Mouse (Mus musculus) embryonic facial prominence, embryonic 15.5 days (tissue): ENCODE results near the gene Slc22a14. TPM values are rescaled to one million over a fixed set of nuclear protein-coding genes. Genes with fewer than 3 reads are reported as not detected.

Source experiments
- ATAC-seq: fragments of 200-750 bp; cut with Nextera tagmentation; 2 replicates; pipeline ENCODE4 v1.8.0; 2017; ENCODE audit warnings: low read depth, moderate TSS enrichment; ENCODE audit not compliant: insufficient number of reproducible peaks, low FRiP score, low TSS enrichment
- H3K27ac ChIP-seq: fragments of 300-500 bp; sonication (generic); replicated peaks from 2 replicates; pipeline ENCODE4 v1.5.1; 2015; ENCODE audit warnings: mild to moderate bottlenecking, inconsistent platforms
- H3K27me3 ChIP-seq: fragments of 300-500 bp; sonication (generic); 2 replicates; pipeline ENCODE4 v1.6.1; 2015; ENCODE audit warnings: inconsistent platforms
- H3K36me3 ChIP-seq: fragments of 300-500 bp; sonication (generic); 2 replicates; pipeline ENCODE4 v1.6.1; 2015; ENCODE audit warnings: mild to moderate bottlenecking, inconsistent platforms
- H3K4me1 ChIP-seq: fragments of 300-500 bp; sonication (generic); 2 replicates; pipeline ENCODE4 v1.6.1; 2015; ENCODE audit warnings: inconsistent platforms
- H3K4me2 ChIP-seq: fragments of 300-500 bp; sonication (generic); replicated peaks from 2 replicates; pipeline ENCODE4 v1.6.1; 2015; ENCODE audit warnings: mild to moderate bottlenecking, inconsistent platforms
- H3K4me3 ChIP-seq: fragments of 300-500 bp; sonication (generic); replicated peaks from 2 replicates; pipeline ENCODE4 v1.5.1; 2015; ENCODE audit warnings: mild to moderate bottlenecking, inconsistent platforms
- H3K9ac ChIP-seq: fragments of 300-500 bp; sonication (generic); 2 replicates; pipeline ENCODE4 v1.6.1; 2015; ENCODE audit warnings: inconsistent platforms
- H3K9me3 ChIP-seq: fragments of 300-500 bp; sonication (generic); replicated peaks from 2 replicates; pipeline ENCODE4 v1.6.1; 2016; ENCODE audit warnings: inconsistent platforms
- WGBS: fragments of 180-500 bp; shearing (Covaris S2); methylation state at CpG from one replicate; pipeline ENCODE4 v1.1.7; 2015; 5-methylcytosine and 5-hydroxymethylcytosine counted together
- polyA plus RNA-seq: library from polyadenylated mRNA; unstranded; fragments of >200 nt; fragmentation: Nextera tagmentation; extraction: Ambion mirVana; gene quantifications from 2 replicates; pipeline ENCODE4 v1.2.1, GENCODE M21; 2015

Gene Slc22a14
- polyA plus RNA-seq, 1 experiment from 2014 or later = 0.08 TPM

DNA sequence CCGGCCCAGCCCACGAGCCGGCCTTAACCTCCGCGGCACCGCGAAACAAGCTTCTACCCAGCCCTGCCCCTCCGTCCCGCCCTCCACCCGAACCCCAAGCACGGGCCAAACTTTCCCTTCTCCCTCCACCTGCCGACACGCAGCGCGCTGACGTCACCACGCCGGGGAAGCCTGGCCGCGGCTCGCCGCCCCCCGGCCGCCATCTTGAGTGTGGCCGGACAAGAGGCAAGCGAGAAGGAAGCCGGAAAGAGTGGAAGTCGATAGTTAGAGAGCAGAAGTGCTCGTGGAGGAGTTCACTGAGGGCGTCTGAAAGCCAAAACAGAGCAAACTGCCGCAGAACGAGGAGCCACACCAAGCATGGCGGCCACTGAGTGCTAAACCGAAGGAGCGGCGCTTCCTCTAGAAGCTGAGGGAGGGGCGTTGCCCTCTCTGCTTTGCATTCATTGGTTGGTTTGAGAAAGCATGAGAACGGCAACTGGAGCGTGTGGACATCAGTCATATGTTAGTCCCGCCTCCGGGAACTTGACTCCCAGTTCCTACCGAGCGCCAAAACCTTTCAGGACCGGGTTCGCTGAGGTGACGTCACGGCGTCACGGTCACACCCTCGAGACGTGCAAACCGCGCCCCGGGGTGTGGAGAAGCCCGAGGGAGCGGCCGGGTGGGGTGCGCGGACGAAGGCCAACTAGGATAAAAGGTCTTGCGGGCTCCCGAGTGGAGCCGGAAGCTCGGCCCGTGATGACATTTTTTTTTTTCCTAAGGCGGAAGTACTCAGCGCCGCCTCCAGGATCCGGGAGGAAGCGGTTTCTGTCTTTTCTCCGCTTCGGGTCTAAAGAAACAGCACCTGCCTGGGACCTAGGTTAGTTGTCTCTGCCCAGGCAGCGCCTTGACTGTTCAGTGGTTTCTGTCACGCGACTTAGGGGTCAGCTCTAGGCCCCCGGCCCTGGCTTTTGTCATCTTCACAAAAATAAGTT lies 42.8 kb downstream of the Slc22a14 start, which contains the start of gene Oxsr1:
TSS of gene Oxsr1 (minus strand) at position 139 of the 971 bp plus-strand sequence.
- Histone ChIP-seq H3K4me1 (peaks cover 14% of the 10 kb centered on the region), H3K4me2 (peak within 1 kb of the TSS; percentile 98), H3K9ac (peak within 1 kb of the TSS; percentile 79), H3K36me3 (no peaks in the 10 kb centered on the region), H3K27me3 (no peaks in the 10 kb centered on the region), H3K27ac (peak within 1 kb of the TSS; percentile 94), H3K4me3 (peak within 1 kb of the TSS; percentile 94), H3K9me3 (no peaks in the 10 kb centered on the region)
- under 1% methylated on average over 76 of the region's 76 CpGs for WGBS
- ATAC-seq = peak; percentile 98

DNA sequence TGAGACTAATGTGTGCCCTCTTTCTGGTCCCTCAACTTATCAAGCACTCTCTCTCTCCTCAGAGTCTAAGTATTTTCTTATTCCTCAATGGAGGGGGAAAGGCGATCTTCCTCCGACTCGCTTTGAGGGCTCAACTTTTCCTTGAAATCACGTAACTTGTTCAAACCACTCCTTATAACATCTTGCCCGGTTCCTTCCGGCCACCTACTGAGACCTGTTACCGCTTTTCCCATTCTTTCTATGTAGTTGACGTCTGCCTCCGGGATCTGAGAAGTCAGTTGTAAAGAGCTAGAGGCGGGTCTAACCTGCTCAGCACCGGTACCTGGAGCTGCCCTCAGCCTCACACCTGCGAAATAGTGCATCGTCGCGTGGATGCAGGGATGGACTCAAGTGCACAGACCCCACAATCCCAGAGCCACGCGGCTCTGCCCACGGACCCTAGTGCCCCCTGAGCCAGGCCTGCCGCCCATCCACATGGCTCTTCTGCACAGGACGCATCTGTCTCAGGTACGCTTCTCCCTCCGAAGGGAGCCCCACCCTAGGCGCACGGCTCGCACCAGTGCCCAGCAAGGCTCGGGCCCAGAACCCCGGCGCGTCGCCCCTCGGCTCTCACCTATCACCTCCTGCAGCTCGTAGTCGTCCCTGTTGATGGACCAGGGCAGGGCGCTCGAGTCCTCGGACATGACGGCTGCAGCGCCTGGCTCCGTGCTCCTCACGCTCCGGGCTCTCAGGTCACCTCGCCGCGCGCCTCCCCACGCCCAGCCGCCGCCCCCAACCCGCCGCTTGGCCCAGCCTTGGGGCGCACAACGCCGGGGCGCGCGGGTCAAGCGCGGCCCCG lies 43.7 kb downstream of the Slc22a14 start:
- peak; percentile 18 for ATAC-seq
- peak overlapping the region; percentile 98 for H3K4me2 ChIP-seq
- under 1% methylated on average over 58 of the region's 59 CpGs for WGBS
- H3K27ac ChIP-seq = peak overlapping the region; percentile 94
- no peaks in the 10 kb centered on the region for H3K9me3 ChIP-seq
- H3K4me3 ChIP-seq = peak overlapping the region; percentile 94
- H3K9ac ChIP-seq = peak overlapping the region; percentile 79
- peaks cover 14% of the 10 kb centered on the region for H3K4me1 ChIP-seq
- H3K36me3 ChIP-seq = no peaks in the 10 kb centered on the region
- H3K27me3 ChIP-seq = no peaks in the 10 kb centered on the region

DNA sequence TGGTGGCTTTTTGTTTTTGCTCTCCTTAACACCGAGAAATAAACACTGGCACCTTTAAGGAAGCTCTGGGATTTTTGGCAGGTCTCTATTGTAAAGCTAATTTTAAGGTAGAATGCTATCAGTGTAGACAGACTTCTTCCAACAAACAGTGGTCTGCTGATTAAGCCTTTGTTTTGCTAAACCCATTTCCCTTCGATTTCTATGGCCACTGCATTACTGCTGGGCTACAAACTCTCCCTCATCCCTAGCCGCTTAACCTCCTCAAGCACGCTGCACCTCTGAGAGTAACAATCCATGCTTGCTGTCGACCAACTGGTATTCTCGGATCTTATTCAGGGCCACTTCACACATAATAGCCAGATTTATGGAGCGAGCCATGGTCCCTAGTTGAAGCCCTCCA lies 44.4 kb downstream of the Slc22a14 start:
- H3K4me1 ChIP-seq = peaks cover 14% of the 10 kb centered on the region
- 13% methylated on average over 7 of the region's 7 CpGs for WGBS
- H3K9me3 ChIP-seq = no peaks in the 10 kb centered on the region
- H3K9ac ChIP-seq = peak overlapping the region; percentile 79; the same call in 1 of the 2 replicates
- H3K4me2 ChIP-seq = peak overlapping the region; percentile 98
- H3K27me3 ChIP-seq = no peaks in the 10 kb centered on the region
- ATAC-seq = no peak
- H3K4me3 ChIP-seq = peak overlapping the region; percentile 94
- H3K27ac ChIP-seq = no peak overlapping the region
- H3K36me3 ChIP-seq = no peaks in the 10 kb centered on the region

DNA sequence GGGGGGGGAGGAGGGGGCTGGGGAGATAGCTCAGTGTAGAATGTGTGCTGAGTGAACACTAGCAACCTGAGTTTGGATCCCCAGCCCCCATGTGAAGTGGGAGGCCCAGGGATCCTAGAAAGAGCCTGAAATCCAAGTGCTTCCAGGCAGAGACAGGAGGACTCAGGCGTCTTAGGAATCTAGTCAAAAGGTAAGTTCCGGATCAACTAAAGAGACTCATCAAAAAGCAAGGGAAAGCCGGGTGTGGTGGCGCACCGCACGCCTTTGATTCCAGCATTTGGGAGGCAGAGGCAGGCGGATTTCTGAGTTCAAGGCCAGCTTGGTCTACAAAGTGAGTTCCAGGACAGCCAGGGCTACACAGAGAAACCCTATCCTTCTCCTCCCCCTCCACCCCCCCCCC lies 44.9 kb downstream of the Slc22a14 start:
- 86% methylated on average over 7 of the region's 7 CpGs for WGBS
- H3K27ac ChIP-seq = no peak overlapping the region
- peak overlapping the region; percentile 98; the same call in 1 of the 2 replicates for H3K4me2 ChIP-seq
- H3K9ac ChIP-seq = no peak overlapping the region
- no peaks in the 10 kb centered on the region for H3K36me3 ChIP-seq
- no peak for ATAC-seq
- no peaks in the 10 kb centered on the region for H3K27me3 ChIP-seq
- H3K9me3 ChIP-seq = no peaks in the 10 kb centered on the region
- no peak overlapping the region for H3K4me3 ChIP-seq
- peaks cover 14% of the 10 kb centered on the region for H3K4me1 ChIP-seq

DNA sequence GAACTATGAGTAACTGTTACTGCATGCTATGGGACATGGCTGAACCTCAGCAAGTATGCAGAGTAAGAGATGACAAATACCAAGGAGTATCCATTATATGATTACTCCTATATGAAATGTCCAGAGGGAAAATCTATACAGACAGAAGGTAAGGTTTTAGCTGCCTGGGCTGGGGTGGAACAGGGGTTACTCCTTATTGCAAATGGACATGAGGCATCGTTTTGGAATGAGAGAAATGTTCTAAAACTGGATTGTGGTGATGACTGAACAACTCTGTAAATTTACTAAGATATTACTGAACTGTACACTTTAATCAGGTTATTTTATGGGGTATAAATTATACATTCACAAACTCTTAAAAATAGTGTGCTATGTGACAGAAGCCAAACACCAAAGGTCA lies 46.5 kb downstream of the Slc22a14 start:
- Histone ChIP-seq H3K4me2 (no peak overlapping the region), H3K4me1 (peaks cover 14% of the 10 kb centered on the region)
- ATAC-seq = no peak

DNA sequence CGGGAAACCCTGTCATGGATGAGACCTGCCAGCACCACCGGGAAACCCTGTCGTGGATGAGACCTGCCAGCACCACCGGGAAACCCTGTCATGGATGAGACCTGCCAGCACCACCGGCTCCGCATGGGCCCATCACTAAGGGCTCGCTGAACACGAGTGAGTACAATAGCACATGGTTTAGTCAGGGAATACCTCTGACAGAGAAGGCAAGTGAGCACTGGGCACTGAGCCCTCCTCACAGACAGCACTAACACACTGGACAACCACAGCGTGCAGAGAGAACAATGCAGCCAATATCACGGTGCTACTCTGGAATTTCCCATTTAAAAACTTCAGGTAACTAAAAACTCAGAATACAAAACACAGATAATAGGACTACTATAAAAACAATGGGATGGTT lies 52.3 kb downstream of the Slc22a14 start:
- Histone ChIP-seq H3K36me3 (no peaks in the 10 kb centered on the region), H3K27ac (no peak overlapping the region), H3K4me2 (no peak overlapping the region), H3K9ac (no peak overlapping the region), H3K9me3 (no peaks in the 10 kb centered on the region), H3K27me3 (no peaks in the 10 kb centered on the region), H3K4me1 (no peaks in the 10 kb centered on the region), H3K4me3 (no peak overlapping the region)
- 92% methylated on average over 10 of the region's 10 CpGs for WGBS
- no peak for ATAC-seq

More for the DNA sequence above, 46.5 kb downstream of the Slc22a14 start:
- Histone ChIP-seq H3K27ac (no peak overlapping the region), H3K9ac (no peak overlapping the region), H3K27me3 (no peaks in the 10 kb centered on the region), H3K36me3 (no peaks in the 10 kb centered on the region), H3K4me3 (no peak overlapping the region), H3K9me3 (no peaks in the 10 kb centered on the region)
- WGBS = 86% methylated on average over 1 of the region's 1 CpGs

DNA sequence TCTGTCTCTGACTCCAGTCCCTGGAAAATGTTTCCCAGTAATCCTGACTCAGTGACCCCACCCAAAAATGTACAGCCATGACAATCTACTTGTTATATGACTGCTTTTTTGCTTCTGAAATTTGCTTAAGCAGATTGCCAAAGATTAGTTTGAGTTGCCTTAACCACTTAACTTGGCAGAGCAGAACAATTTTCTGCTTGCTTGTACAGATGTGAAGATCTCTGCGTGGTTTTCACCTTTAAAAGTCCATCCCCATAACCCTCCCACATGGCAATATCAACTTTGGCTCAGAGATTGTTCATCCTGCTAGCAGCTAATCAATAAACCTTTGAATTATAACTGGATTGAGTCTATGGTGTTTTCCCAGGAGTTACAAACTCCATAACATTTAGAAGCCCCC lies 56.3 kb downstream of the Slc22a14 start:
- WGBS = 93% methylated on average over 1 of the region's 1 CpGs
- ATAC-seq = no peak
- no peak overlapping the region for H3K4me2 ChIP-seq
- no peaks in the 10 kb centered on the region for H3K27me3 ChIP-seq
- H3K4me1 ChIP-seq = no peaks in the 10 kb centered on the region
- H3K27ac ChIP-seq = no peak overlapping the region
- no peaks in the 10 kb centered on the region for H3K9me3 ChIP-seq
- H3K4me3 ChIP-seq = no peak overlapping the region
- no peak overlapping the region for H3K9ac ChIP-seq
- H3K36me3 ChIP-seq = no peaks in the 10 kb centered on the region

DNA sequence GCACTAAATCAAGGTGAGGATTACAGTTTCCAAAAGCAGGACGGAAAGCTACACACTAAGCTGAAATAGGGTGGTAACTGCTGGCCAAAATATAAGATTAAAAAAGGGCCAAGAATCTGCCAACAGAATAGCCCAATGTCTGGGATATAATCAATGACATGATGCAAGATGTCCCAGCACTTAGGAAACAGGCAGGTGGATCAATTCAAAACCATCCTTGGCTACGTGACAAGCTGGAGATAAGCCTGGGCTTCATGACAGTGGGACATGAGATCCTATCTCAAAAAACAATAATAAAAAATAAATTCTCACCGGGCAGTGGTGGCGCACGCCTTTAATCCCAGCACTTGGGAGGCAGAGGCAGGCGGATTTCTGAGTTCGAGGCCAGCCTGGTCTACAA lies 59.5 kb downstream of the Slc22a14 start:
- no peak for ATAC-seq
- no peak overlapping the region for H3K4me3 ChIP-seq
- peaks cover 10% of the 10 kb centered on the region for H3K36me3 ChIP-seq
- no peak overlapping the region for H3K27ac ChIP-seq
- H3K9ac ChIP-seq = no peak overlapping the region
- no peaks in the 10 kb centered on the region for H3K4me1 ChIP-seq
- WGBS = 93% methylated on average over 7 of the region's 7 CpGs
- no peaks in the 10 kb centered on the region for H3K9me3 ChIP-seq
- H3K27me3 ChIP-seq = no peaks in the 10 kb centered on the region
- H3K4me2 ChIP-seq = no peak overlapping the region

DNA sequence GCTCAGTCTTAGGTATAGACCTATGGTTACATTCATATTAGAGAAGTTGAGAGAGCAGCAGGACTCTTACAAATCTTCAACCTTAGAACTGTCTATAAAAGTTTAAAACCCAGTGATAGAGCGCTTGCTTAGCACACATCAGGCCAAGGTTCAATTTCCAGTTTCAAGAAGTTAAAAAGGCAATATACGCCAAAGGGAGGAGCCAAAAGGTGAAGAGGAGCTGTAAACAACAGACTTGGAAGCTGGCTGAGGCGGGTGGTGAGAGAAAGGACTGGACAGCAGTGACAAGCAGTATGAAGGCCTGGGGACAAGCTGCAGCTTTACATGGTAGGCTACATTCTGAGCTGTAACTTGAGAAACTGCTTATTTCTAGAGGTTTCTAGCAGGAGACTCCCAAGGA lies 66.8 kb downstream of the Slc22a14 start:
- Histone ChIP-seq H3K27ac (no peak overlapping the region), H3K4me1 (no peaks in the 10 kb centered on the region), H3K27me3 (no peaks in the 10 kb centered on the region), H3K4me3 (no peak overlapping the region), H3K9ac (no peak overlapping the region), H3K36me3 (peaks cover 13% of the 10 kb centered on the region), H3K4me2 (no peak overlapping the region), H3K9me3 (no peaks in the 10 kb centered on the region)
- WGBS = 95% methylated on average over 3 of the region's 3 CpGs
- no peak for ATAC-seq

DNA sequence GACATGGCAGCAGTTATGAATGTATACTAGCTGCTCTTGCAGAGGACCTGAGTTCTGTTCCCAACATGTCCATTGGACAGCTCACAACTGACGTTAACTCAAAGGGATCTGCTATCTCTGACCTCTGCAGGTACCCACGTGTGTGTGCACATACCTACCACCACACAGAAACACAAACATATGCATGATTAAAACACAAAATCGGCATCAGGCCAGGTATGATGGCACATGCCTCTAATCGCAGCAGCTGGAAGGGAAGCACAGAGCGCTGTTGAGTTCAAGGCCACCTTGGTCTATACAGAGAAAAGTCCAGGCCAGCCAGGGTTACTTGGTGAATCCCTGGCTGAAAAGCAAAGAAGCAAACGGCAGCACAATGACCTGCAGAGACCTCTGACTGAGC lies 67.7 kb downstream of the Slc22a14 start:
- no peak for ATAC-seq
- 85% methylated on average over 6 of the region's 6 CpGs for WGBS

DNA sequence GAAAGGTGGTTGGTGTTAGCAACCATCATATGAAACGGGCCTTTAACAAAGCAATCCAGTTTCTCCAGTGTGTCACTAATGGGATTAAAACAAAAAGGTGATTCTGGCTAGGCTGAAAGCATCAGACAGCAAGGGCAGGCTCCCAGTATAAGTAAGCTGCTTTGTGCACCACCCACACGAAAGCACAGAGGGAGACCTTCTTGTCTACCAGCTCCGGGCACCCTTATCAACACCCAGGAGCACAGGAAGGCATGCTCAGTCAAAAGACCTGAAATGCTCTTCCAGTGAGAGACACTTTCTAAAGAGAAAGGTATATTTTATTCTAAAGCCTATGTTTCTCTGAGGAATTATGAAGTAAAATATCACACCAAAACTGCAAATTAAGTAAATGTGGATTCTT lies 74.6 kb downstream of the Slc22a14 start:
- no peak for ATAC-seq
- Histone ChIP-seq H3K4me2 (no peak overlapping the region), H3K36me3 (peaks cover 7% of the 10 kb centered on the region; the same call in 1 of the 2 replicates), H3K4me1 (no peaks in the 10 kb centered on the region), H3K4me3 (no peak overlapping the region), H3K9me3 (no peaks in the 10 kb centered on the region), H3K27ac (no peak overlapping the region), H3K9ac (no peak overlapping the region), H3K27me3 (no peaks in the 10 kb centered on the region)
- WGBS = 87% methylated on average over 3 of the region's 3 CpGs

More for the DNA sequence above, 67.7 kb downstream of the Slc22a14 start:
- H3K4me1 ChIP-seq = no peaks in the 10 kb centered on the region
- H3K9me3 ChIP-seq = no peaks in the 10 kb centered on the region
- H3K9ac ChIP-seq = no peak overlapping the region
- no peak overlapping the region for H3K27ac ChIP-seq
- peaks cover 13% of the 10 kb centered on the region for H3K36me3 ChIP-seq
- no peak overlapping the region for H3K4me2 ChIP-seq
- H3K27me3 ChIP-seq = no peaks in the 10 kb centered on the region
- no peak overlapping the region for H3K4me3 ChIP-seq
